Mouse (Mus musculus) midbrain, postnatal 0 days (tissue): ENCODE results near the gene Thoc7. TPM values are rescaled to one million over a fixed set of nuclear protein-coding genes. Genes with fewer than 3 reads are reported as not detected.

ENCODE experiments used
- ATAC-seq: fragments of 200-750 bp; cut with Nextera tagmentation; 2 replicates; pipeline ENCODE4 v1.8.0; 2017; ENCODE audit warnings: moderate number of reproducible peaks, mild to moderate bottlenecking, moderate TSS enrichment, moderate library complexity; ENCODE audit not compliant: low FRiP score
- DNase-seq: peaks from one replicate; pipeline ENCODE4 v3.0.0-alpha.2; 2015; ENCODE audit warnings: low spot score
- H3K27ac ChIP-seq: fragments of 300-500 bp; sonication (generic); 2 replicates; pipeline ENCODE4 v1.5.1; 2014; ENCODE audit warnings: low read depth, mild to moderate bottlenecking, low read length, mixed read lengths
- H3K27me3 ChIP-seq: fragments of 300-500 bp; sonication (generic); 2 replicates; pipeline ENCODE4 v1.6.1; 2014; ENCODE audit warnings: low read length, control low read depth, mixed read lengths; ENCODE audit not compliant: insufficient read depth
- H3K36me3 ChIP-seq: fragments of 300-500 bp; sonication (generic); 2 replicates; pipeline ENCODE4 v1.6.1; 2014; ENCODE audit warnings: low read length, control low read depth, mixed read lengths; ENCODE audit not compliant: insufficient read depth
- H3K4me1 ChIP-seq: fragments of 300-500 bp; sonication (generic); 2 replicates; pipeline ENCODE4 v1.6.1; 2014; ENCODE audit warnings: mild to moderate bottlenecking, control low read depth, antibody characterized with exemption, low read length, mixed read lengths; ENCODE audit not compliant: insufficient read depth
- H3K4me2 ChIP-seq: fragments of 300-500 bp; sonication (generic); 2 replicates; pipeline ENCODE4 v1.6.1; 2014; ENCODE audit warnings: low read depth, mild to moderate bottlenecking, low read length, mixed read lengths; ENCODE audit not compliant: poor library complexity, severe bottlenecking
- H3K4me3 ChIP-seq: fragments of 300-500 bp; sonication (generic); 2 replicates; pipeline ENCODE4 v1.5.1; 2014; ENCODE audit warnings: low read depth, mild to moderate bottlenecking, low read length, moderate library complexity
- H3K9ac ChIP-seq: fragments of 300-500 bp; sonication (generic); replicated peaks from 2 replicates; pipeline ENCODE4 v1.6.1; 2014; ENCODE audit warnings: mild to moderate bottlenecking, low read length, moderate library complexity, mixed read lengths; ENCODE audit not compliant: poor library complexity, severe bottlenecking
- H3K9me3 ChIP-seq: fragments of 300-500 bp; sonication (generic); 2 replicates; pipeline ENCODE4 v1.6.1; 2016; ENCODE audit warnings: low read length, control low read depth
- CTCF ChIP-seq: IDR thresholded peaks from 2 replicates; pipeline ENCODE4 v1.5.1; 2016; ENCODE audit warnings: antibody characterized with exemption, mild to moderate bottlenecking
- WGBS: fragments of 180-500 bp; shearing (Covaris S2); extraction: QIAGEN DNeasy Blood & Tissue Kit; methylation state at CpG from one replicate; pipeline ENCODE4 v1.1.7; 2014; 5-methylcytosine and 5-hydroxymethylcytosine counted together
- polyA plus RNA-seq: library from polyadenylated mRNA; unstranded; fragments of >200 nt; fragmentation: Nextera tagmentation; extraction: Ambion mirVana; gene quantifications from 2 replicates; pipeline ENCODE4 v1.2.1, GENCODE M21; 2015
- total RNA-seq: library from RNA; depleted of rRNA; stranded (reverse); fragments of >200 nt; gene quantifications from 2 replicates; pipeline ENCODE4 v1.2.3, GENCODE M21; 2014

Thoc7 gene
- total and polyA plus RNA-seq, 2 experiments from 2014 or later: 55.7 to 195 TPM

DNA sequence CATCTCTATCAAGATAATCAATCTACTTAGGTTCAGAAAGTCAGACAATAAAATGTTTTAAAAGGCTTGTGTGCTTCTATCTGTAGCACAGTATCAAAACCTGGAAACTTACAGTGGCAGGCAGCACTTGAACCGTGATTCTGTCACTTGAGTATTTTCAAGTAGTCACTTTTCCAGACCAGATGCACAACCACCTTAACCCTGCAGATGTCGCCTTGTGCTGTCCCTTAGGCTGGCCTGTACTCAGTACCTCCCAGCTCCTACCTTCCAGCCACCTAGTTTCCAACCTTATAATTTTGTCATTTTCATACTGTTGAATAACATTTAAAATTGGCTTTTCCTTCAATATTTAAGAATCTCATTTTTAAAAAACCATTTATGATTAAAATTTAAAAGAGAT lies 20.5 kb upstream of the Thoc7 start:
- H3K4me1 ChIP-seq: no peaks in the 10 kb centered on the region
- DNase-seq (no peak), ATAC-seq (no peak)
- H3K27ac ChIP-seq: no peak overlapping the region
- TF ChIP-seq CTCF: peak; percentile 45
- H3K9ac ChIP-seq: no peak overlapping the region
- H3K36me3 ChIP-seq: no peaks in the 10 kb centered on the region
- no peak overlapping the region for H3K4me2 ChIP-seq
- no peaks in the 10 kb centered on the region for H3K27me3 ChIP-seq
- H3K4me3 ChIP-seq: no peak overlapping the region
- H3K9me3 ChIP-seq: no peaks in the 10 kb centered on the region
- WGBS: 60% methylated on average over 2 of the region's 2 CpGs

- TF ChIP-seq CTCF: no peak
- Histone ChIP-seq H3K9ac (no peak overlapping the region), H3K9me3 (no peaks in the 10 kb centered on the region), H3K27me3 (no peaks in the 10 kb centered on the region), H3K36me3 (no peaks in the 10 kb centered on the region), H3K27ac (no peak overlapping the region), H3K4me2 (no peak overlapping the region), H3K4me1 (no peaks in the 10 kb centered on the region), H3K4me3 (no peak overlapping the region)
- peak; percentile 22 for DNase-seq
- ATAC-seq: no peak
- WGBS: 42% methylated on average over 2 of the region's 2 CpGs
These were observed 19.6 kb upstream of the Thoc7 start for GRCm38 (mm10) chr14:13981286-13981685.

- no peaks in the 10 kb centered on the region for H3K4me1 ChIP-seq
- H3K36me3 ChIP-seq: no peaks in the 10 kb centered on the region
- no peak for ATAC-seq
- H3K9me3 ChIP-seq: no peaks in the 10 kb centered on the region
- no peak overlapping the region for H3K4me3 ChIP-seq
- no peak overlapping the region for H3K9ac ChIP-seq
- TF ChIP-seq CTCF: no peak
- H3K27ac ChIP-seq: no peak overlapping the region
- H3K4me2 ChIP-seq: no peak overlapping the region
- DNase-seq: no peak
- WGBS: 80% methylated on average over 1 of the region's 1 CpGs
- no peaks in the 10 kb centered on the region for H3K27me3 ChIP-seq
These were observed 15.8 kb upstream of the Thoc7 start for GRCm38 (mm10) chr14:13977498-13977897.

DNA sequence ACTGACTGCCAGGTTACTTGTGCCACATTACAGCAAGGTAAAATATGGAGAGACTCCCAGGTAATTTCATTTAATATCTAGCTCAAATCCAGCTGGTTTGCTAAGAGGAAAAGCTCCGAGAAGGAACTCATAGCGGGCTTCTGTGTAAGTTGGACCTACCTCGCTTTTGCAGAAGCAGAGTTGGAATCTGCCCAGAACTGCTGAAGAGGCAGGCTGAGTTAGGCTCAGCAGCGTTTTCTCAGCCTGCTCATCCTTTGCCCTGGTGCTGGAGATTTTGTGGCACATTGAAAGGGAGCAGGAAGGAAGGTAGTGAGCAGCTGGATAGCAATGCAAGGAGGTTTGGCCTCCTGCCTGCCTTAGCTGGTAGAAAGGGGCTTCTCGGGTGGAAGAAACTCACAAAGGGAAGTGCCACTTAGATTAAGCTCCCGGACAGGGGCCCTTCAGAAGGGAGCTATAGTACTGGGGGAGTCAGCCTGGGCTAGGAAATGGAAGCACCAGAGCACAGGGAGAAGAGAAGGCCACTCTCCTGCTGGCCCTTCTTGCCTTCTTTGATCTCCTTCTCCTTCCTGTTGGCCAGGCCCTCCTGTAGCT lies 10.1 kb upstream of the Thoc7 start:
- no peak for TF ChIP-seq CTCF
- Histone ChIP-seq H3K4me3 (no peak overlapping the region), H3K9me3 (no peaks in the 10 kb centered on the region), H3K36me3 (no peaks in the 10 kb centered on the region), H3K27ac (no peak overlapping the region), H3K9ac (no peak overlapping the region), H3K4me2 (no peak overlapping the region), H3K4me1 (no peaks in the 10 kb centered on the region), H3K27me3 (no peaks in the 10 kb centered on the region)
- 47% methylated on average over 6 of the region's 6 CpGs for WGBS
- DNase-seq (no peak), ATAC-seq (no peak)

- Histone ChIP-seq H3K9me3 (no peaks in the 10 kb centered on the region), H3K9ac (no peak overlapping the region), H3K36me3 (no peaks in the 10 kb centered on the region), H3K4me1 (no peaks in the 10 kb centered on the region), H3K27ac (no peak overlapping the region), H3K4me3 (no peak overlapping the region), H3K4me2 (no peak overlapping the region), H3K27me3 (no peaks in the 10 kb centered on the region)
- 92% methylated on average over 3 of the region's 3 CpGs for WGBS
- no peak for DNase-seq
- TF ChIP-seq CTCF: no peak
- ATAC-seq: no peak
These were observed 8.9 kb upstream of the Thoc7 start for GRCm38 (mm10) chr14:13970513-13970912.

- Histone ChIP-seq H3K4me1 (no peaks in the 10 kb centered on the region), H3K9ac (no peak overlapping the region), H3K27ac (no peak overlapping the region), H3K4me3 (no peak overlapping the region), H3K27me3 (no peaks in the 10 kb centered on the region), H3K36me3 (no peaks in the 10 kb centered on the region), H3K9me3 (no peaks in the 10 kb centered on the region), H3K4me2 (no peak overlapping the region)
- 94% methylated on average over 5 of the region's 5 CpGs for WGBS
- TF ChIP-seq CTCF: no peak
- no peak for ATAC-seq
- DNase-seq: no peak
These were observed 6.8 kb upstream of the Thoc7 start for GRCm38 (mm10) chr14:13968476-13968875.
